Mouse (Mus musculus): ENCODE measurements around the gene A030003K21Rik. TPM values are rescaled to one million over a fixed set of nuclear protein-coding genes. Genes with fewer than 3 reads are reported as not detected.
"Not testable (repeated sequence)": the region's sequence is repeated elsewhere in the genome, so short reads cannot be mapped to it uniquely, and the experiment has no call there.

Gene A030003K21Rik
- polyA plus RNA-seq, 1 experiment from 2014 or later, result not detected

DNA sequence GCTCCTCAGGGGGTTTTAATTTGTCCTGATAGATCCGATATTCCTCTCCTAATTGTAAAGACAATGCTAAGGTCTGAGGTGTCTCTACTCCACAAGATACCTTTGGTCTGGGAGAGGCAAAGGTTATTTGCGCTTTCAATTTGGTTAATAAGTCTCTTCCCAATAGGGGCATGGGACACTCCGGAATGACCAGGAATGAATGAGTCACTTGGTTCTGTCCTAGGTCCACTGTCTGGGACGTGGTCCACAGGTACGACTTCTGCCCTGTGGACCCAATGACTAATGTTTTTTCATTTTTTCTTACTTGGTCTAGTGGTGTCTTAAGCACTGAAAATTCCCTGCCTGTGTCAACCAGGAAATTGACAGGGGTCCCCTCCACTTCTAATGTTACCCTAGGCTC, 4.5 kb downstream of the A030003K21Rik start:
- no peaks in the 10 kb centered on the region for H3K27me3 ChIP-seq (replicated peaks; ENCODE audit: control insufficient read depth, insufficient read depth, low read length)
- H3K4me3 ChIP-seq (ENCODE audit: low read depth, low read length), result no peak overlapping the region
- no peak for ATAC-seq (replicated peaks; ENCODE audit: low FRiP score, low TSS enrichment, low read depth)
- no peak overlapping the region for H3K4me2 ChIP-seq (ENCODE audit: low read length)
- peaks cover 4% of the 10 kb centered on the region; the same call in 1 of the 2 replicates for H3K9me3 ChIP-seq (ENCODE audit: control insufficient read depth, low read length)
- H3K36me3 ChIP-seq (ENCODE audit: control insufficient read depth, insufficient read depth, low read length), result no peaks in the 10 kb centered on the region
- WGBS, result 94% methylated on average over 5 of the region's 5 CpGs
- no peak for DNase-seq (ENCODE audit: low spot score)
- no peak overlapping the region for H3K9ac ChIP-seq (ENCODE audit: low read length)
- H3K27ac ChIP-seq (ENCODE audit: low read depth), result no peak overlapping the region
- H3K4me1 ChIP-seq (replicated peaks; ENCODE audit: control insufficient read depth, insufficient read depth, low read length), result no peaks in the 10 kb centered on the region

DNA sequence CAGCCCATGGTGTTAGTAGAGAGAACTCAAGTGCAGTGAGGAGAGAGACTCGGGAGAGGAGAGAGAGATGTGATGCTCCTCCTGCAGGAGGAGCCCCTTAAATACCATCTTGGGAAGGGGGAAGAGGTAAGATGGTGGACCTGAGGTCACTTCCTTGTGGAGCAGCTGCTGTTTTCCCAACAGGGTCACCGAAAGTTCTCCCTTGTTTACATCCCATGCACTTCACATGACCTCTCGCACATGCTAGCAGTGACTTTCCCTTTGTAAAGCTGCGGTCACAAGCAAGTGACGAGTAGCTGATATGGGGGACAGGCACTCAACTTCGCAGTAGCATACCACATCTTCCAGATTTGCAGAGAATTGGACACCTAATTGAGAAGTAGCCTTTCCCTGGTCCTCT, 11.9 kb downstream of the A030003K21Rik start, which contains the start of gene Gm6217:
Gene Gm6217 (minus strand): TSS at position 74 of the 400 bp plus-strand sequence.
- WGBS, result no CpG with 5 or more reads among the region's 6 CpGs
- not testable (repeated sequence) for H3K4me2 ChIP-seq (ENCODE audit: low read length); ATAC-seq (replicated peaks; ENCODE audit: low FRiP score, low TSS enrichment, low read depth)

DNA sequence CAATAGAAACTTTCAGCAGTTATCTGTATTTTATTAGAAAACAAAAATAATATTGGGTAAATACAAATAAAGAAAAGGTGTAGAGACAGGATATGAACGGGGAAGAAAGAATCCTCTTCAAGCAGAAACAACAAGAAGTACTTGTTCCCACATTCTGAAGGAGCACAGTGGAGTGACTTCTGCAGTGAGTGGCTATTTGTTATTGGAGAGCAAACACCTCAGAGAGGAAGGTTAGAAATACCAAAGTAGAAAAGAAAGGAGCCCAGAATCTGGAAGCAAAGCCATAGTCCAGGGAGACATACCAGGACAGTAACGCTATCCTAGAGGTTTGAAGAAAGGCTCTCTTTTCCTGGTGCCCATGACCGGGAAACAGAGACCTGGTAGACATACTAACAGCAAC, 12.6 kb downstream of the A030003K21Rik start:
- WGBS, result 84% methylated on average over 2 of the region's 3 CpGs
- ATAC-seq (replicated peaks; ENCODE audit: low FRiP score, low TSS enrichment, low read depth); H3K36me3 ChIP-seq (ENCODE audit: control insufficient read depth, insufficient read depth, low read length); H3K4me3 ChIP-seq (ENCODE audit: low read depth, low read length); H3K4me2 ChIP-seq (ENCODE audit: low read length); H3K9me3 ChIP-seq (ENCODE audit: control insufficient read depth, low read length); H3K27me3 ChIP-seq (replicated peaks; ENCODE audit: control insufficient read depth, insufficient read depth, low read length); DNase-seq (ENCODE audit: low spot score); H3K27ac ChIP-seq (ENCODE audit: low read depth); H3K9ac ChIP-seq (ENCODE audit: low read length); H3K4me1 ChIP-seq (replicated peaks; ENCODE audit: control insufficient read depth, insufficient read depth, low read length): not testable (repeated sequence)

More for the DNA sequence above, 11.9 kb downstream of the A030003K21Rik start, which contains the start of gene Gm6217:
- not testable (repeated sequence) for H3K36me3 ChIP-seq (ENCODE audit: control insufficient read depth, insufficient read depth, low read length); H3K9ac ChIP-seq (ENCODE audit: low read length); DNase-seq (ENCODE audit: low spot score); H3K4me1 ChIP-seq (replicated peaks; ENCODE audit: control insufficient read depth, insufficient read depth, low read length); H3K27me3 ChIP-seq (replicated peaks; ENCODE audit: control insufficient read depth, insufficient read depth, low read length); H3K27ac ChIP-seq (ENCODE audit: low read depth); H3K9me3 ChIP-seq (ENCODE audit: control insufficient read depth, low read length); H3K4me3 ChIP-seq (ENCODE audit: low read depth, low read length)

DNA sequence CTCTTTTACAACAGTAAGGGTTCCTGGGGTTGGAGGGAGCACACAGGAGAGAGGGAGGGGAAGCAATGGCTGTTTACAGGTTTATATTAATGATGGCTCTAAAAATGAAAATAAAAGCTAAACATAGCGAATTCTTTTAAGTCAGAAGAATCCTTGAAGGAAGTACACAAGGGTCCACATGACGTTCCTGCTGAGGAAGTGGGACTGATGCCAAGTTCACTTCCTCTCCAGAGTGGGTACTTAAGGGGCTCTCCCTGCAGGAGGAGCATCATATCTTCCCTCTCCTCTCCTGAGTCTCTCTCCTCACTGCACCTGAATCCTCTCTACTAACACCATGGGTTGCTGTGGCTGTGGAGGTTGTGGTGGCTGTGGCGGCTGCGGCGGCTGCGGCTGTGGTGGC, 18.5 kb downstream of the A030003K21Rik start, which contains the start of gene A030014E15Rik:
Gene A030014E15Rik (plus strand): TSS at position 268 of the 400 bp plus-strand sequence.
- WGBS, result 73% methylated on average over 6 of the region's 6 CpGs
- Histone ChIP-seq H3K4me1 (replicated peaks; ENCODE audit: control insufficient read depth, insufficient read depth, low read length) (no peaks in the 10 kb centered on the region), H3K9ac (ENCODE audit: low read length) (no peak within 1 kb of the TSS), H3K4me2 (ENCODE audit: low read length) (no peak within 1 kb of the TSS), H3K9me3 (ENCODE audit: control insufficient read depth, low read length) (no peaks in the 10 kb centered on the region), H3K4me3 (ENCODE audit: low read depth, low read length) (no peak within 1 kb of the TSS), H3K36me3 (ENCODE audit: control insufficient read depth, insufficient read depth, low read length) (no peaks in the 10 kb centered on the region), H3K27me3 (replicated peaks; ENCODE audit: control insufficient read depth, insufficient read depth, low read length) (no peaks in the 10 kb centered on the region), H3K27ac (ENCODE audit: low read depth) (no peak within 1 kb of the TSS)
- no peak for ATAC-seq (replicated peaks; ENCODE audit: low FRiP score, low TSS enrichment, low read depth)
- DNase-seq (ENCODE audit: low spot score), result no peak

DNA sequence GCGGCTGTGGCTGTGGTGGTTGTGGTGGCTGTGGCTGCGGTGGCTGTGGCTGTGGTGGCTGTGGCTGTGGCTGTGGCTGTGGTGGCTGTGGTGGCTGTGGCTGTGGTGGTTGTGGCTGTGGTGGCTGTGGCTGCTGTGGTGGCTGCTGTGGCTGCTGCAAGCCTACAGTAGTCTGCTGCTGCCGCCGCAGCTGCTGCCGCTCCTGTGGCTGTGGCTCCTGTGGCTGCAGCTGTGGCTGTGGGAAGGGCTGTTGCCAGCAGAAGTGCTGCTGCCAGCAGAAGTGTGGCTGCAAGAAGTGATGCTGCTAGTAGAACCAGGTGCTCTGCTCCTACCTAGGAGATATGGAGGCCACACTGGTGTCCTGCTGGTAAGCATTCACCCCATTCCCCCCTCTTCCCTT, 29.8 kb downstream of the A030003K21Rik start:
- not testable (repeated sequence) for H3K36me3 ChIP-seq (ENCODE audit: control insufficient read depth, insufficient read depth, low read length); DNase-seq (ENCODE audit: low spot score); H3K4me3 ChIP-seq (ENCODE audit: low read depth, low read length); H3K4me2 ChIP-seq (ENCODE audit: low read length); H3K27me3 ChIP-seq (replicated peaks; ENCODE audit: control insufficient read depth, insufficient read depth, low read length); H3K27ac ChIP-seq (ENCODE audit: low read depth); H3K4me1 ChIP-seq (replicated peaks; ENCODE audit: control insufficient read depth, insufficient read depth, low read length); ATAC-seq (replicated peaks; ENCODE audit: low FRiP score, low TSS enrichment, low read depth); H3K9me3 ChIP-seq (ENCODE audit: control insufficient read depth, low read length); H3K9ac ChIP-seq (ENCODE audit: low read length)
- WGBS, result 94% methylated on average over 5 of the region's 5 CpGs

DNA sequence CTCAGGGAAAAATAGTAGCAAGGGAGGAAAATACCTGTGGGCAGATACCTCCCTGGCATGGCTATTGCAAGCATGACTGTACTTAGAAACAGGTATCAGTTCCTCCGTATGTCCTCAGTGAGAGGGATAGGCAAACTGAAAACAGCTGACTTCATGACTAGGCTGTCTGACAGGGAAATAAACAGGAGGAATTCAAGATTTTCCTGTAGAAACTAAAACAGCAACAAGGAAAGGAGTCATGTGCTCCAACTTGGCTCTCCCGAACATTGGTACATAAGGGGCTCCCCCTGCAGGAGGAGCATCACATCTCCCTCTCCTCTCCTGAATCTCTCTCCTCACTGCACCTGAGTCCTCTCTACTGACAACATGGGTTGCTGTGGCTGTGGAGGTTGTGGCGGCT, 30.2 kb downstream of the A030003K21Rik start, which contains the start of gene A030005L19Rik:
Gene A030005L19Rik (plus strand): TSS at position 301 of the 400 bp plus-strand sequence.
- Histone ChIP-seq H3K36me3 (ENCODE audit: control insufficient read depth, insufficient read depth, low read length) (no peaks in the 10 kb centered on the region), H3K4me3 (ENCODE audit: low read depth, low read length) (no peak within 1 kb of the TSS), H3K27ac (ENCODE audit: low read depth) (no peak within 1 kb of the TSS), H3K9me3 (ENCODE audit: control insufficient read depth, low read length) (no peaks in the 10 kb centered on the region), H3K4me2 (ENCODE audit: low read length) (no peak within 1 kb of the TSS), H3K27me3 (replicated peaks; ENCODE audit: control insufficient read depth, insufficient read depth, low read length) (no peaks in the 10 kb centered on the region), H3K9ac (ENCODE audit: low read length) (no peak within 1 kb of the TSS), H3K4me1 (replicated peaks; ENCODE audit: control insufficient read depth, insufficient read depth, low read length) (no peaks in the 10 kb centered on the region)
- DNase-seq (ENCODE audit: low spot score) (no peak), ATAC-seq (replicated peaks; ENCODE audit: low FRiP score, low TSS enrichment, low read depth) (no peak)
- 93% methylated on average over 3 of the region's 3 CpGs for WGBS

DNA sequence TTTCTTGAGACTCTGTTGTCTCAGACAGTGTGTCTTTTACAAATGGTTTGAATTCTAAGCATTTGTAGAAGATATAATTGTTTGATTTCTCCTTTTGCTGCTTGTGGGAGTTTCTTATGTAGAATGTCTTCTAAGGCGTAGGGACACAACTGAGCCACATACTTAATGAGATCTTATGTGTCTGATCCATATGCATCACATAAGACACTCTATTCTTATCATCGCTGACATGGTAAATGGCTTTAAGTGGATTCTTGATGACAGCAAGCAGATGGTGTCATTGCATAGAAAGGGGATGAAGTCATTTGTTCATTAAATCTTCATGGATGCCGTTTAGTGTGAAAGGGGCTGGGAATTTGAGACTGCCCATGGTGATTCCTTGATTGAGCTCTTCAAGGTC, 37.3 kb downstream of the A030003K21Rik start:
- H3K9ac ChIP-seq (ENCODE audit: low read length), result no peak overlapping the region
- peaks cover 22% of the 10 kb centered on the region for H3K36me3 ChIP-seq (ENCODE audit: control insufficient read depth, insufficient read depth, low read length)
- 76% methylated on average over 3 of the region's 3 CpGs for WGBS
- H3K4me1 ChIP-seq (replicated peaks; ENCODE audit: control insufficient read depth, insufficient read depth, low read length), result no peaks in the 10 kb centered on the region
- H3K27ac ChIP-seq (ENCODE audit: low read depth), result no peak overlapping the region
- H3K4me3 ChIP-seq (ENCODE audit: low read depth, low read length), result no peak overlapping the region
- DNase-seq (ENCODE audit: low spot score) (no peak), ATAC-seq (replicated peaks; ENCODE audit: low FRiP score, low TSS enrichment, low read depth) (no peak)
- no peaks in the 10 kb centered on the region for H3K27me3 ChIP-seq (replicated peaks; ENCODE audit: control insufficient read depth, insufficient read depth, low read length)
- no peak overlapping the region for H3K4me2 ChIP-seq (ENCODE audit: low read length)
- H3K9me3 ChIP-seq (ENCODE audit: control insufficient read depth, low read length), result no peaks in the 10 kb centered on the region

DNA sequence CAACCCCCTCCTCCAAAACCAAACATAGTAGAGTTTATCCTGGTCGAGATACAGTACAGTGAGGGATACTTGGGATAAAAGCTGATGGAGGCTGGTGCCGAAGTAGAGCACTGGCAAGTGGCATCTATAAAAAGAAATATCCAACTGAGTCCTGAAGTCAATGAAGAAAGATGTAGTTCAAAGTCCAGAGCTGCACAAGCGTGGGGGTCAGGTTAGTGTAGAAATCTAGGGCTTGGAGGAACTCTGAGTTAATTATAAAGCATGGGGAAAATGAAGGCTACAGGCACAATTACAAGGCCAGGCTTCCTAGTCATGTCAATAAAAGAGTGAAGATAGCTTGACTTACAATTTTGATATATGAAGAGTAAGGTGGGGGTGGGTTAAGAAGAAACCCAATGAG, 42.0 kb downstream of the A030003K21Rik start:
- peaks cover 50% of the 10 kb centered on the region for H3K36me3 ChIP-seq (ENCODE audit: control insufficient read depth, insufficient read depth, low read length)
- no peak overlapping the region for H3K4me2 ChIP-seq (ENCODE audit: low read length)
- H3K9me3 ChIP-seq (ENCODE audit: control insufficient read depth, low read length), result no peaks in the 10 kb centered on the region
- ATAC-seq (replicated peaks; ENCODE audit: low FRiP score, low TSS enrichment, low read depth) (no peak), DNase-seq (ENCODE audit: low spot score) (no peak)
- WGBS, result 90% methylated on average over 3 of the region's 3 CpGs
- no peak overlapping the region for H3K27ac ChIP-seq (ENCODE audit: low read depth)
- no peaks in the 10 kb centered on the region for H3K4me1 ChIP-seq (replicated peaks; ENCODE audit: control insufficient read depth, insufficient read depth, low read length)
- no peaks in the 10 kb centered on the region for H3K27me3 ChIP-seq (replicated peaks; ENCODE audit: control insufficient read depth, insufficient read depth, low read length)
- H3K4me3 ChIP-seq (ENCODE audit: low read depth, low read length), result no peak overlapping the region
- no peak overlapping the region for H3K9ac ChIP-seq (ENCODE audit: low read length)

DNA sequence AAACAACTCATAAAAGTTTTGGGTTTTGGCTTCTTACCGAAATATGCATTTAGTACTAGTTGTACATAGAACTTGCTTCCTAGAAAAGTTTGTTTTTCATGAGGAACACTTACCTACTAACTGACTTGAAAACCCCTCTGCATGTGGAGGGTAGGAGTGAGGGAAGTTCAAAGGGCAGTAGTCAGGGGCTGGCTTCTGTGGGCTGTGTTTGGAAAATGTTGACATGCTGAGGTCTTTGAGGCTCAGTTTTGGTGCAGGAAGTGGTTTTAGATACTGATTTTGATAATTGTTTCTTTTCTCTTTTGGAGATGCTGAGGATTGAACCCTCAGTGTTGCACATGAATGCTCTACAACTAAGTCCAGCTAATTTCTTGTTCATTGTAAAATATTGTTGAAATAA, 42.6 kb downstream of the A030003K21Rik start:
- WGBS, result 91% methylated on average over 1 of the region's 1 CpGs
- Histone ChIP-seq H3K9ac (ENCODE audit: low read length) (no peak overlapping the region), H3K27ac (ENCODE audit: low read depth) (no peak overlapping the region), H3K36me3 (ENCODE audit: control insufficient read depth, insufficient read depth, low read length) (peaks cover 55% of the 10 kb centered on the region), H3K4me3 (ENCODE audit: low read depth, low read length) (no peak overlapping the region), H3K4me1 (replicated peaks; ENCODE audit: control insufficient read depth, insufficient read depth, low read length) (no peaks in the 10 kb centered on the region), H3K9me3 (ENCODE audit: control insufficient read depth, low read length) (no peaks in the 10 kb centered on the region), H3K4me2 (ENCODE audit: low read length) (no peak overlapping the region), H3K27me3 (replicated peaks; ENCODE audit: control insufficient read depth, insufficient read depth, low read length) (no peaks in the 10 kb centered on the region)
- DNase-seq (ENCODE audit: low spot score) (no peak), ATAC-seq (replicated peaks; ENCODE audit: low FRiP score, low TSS enrichment, low read depth) (no peak)
